Mouse (Mus musculus) heart, postnatal 36 days (tissue): Measurements from ENCODE around the gene Macc1. TPM values are rescaled to one million over a fixed set of nuclear protein-coding genes. Genes with fewer than 3 reads are reported as not detected.

Experiments
- DNase-seq, 2 experiments: peaks; one replicate each; pipeline ENCODE4 v3.0.0; 2021 to 2022
- intact Hi-C: fragments of 180-260 bp; cut with DNase I; formaldehyde crosslinking; loops from one replicate; pipeline ENCODE4 v1.15.1; 2025
- total RNA-seq, 2 experiments: library from RNA; stranded (reverse); gene quantifications; 2 replicates each; pipeline ENCODE4 v1.2.3; 2021

The Macc1 gene
- total RNA-seq, 2 experiments from 2014 or later, result not detected

DNA sequence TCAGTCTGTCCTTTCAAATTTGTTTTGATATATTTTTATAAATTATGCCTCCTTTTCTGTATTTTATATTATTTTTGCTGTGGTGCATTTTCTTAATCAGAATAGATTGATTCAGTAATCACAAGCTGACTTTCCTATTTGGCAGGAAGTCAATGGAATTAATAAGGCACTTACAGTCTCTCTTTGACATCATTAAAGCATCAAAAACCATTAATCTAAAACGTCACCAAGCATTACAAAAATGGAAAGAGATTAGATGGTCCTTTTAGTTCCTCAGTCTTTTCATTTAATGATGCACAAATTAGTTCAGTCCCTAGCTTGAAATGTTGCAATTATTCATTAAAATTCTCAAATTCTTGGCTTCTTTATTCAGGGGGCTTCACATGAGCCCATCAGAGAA is 153.6 kb downstream of the Macc1 start:
- intact Hi-C loops, result no loop called here

DNA sequence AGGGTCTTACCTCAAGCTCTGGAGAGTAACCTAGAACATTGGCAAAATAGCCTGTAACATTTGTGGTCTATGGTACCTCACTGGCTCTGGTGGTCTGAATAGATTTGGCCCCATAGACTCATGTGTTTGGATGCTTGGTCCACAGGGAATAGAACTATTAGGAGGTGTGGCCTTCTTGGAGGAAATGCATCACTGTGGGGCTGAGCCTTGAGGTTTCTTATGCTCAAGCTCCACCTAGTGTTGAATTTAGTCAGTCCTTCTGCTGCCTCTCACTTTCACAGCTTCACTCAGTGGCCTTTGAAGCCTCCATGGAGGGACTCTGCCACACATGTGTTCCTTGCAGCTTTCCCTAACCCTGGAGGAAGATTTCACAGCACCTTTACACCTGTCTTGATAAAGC is 156.2 kb downstream of the Macc1 start:
- intact Hi-C loops, result no loop called here
- DNase-seq, result no peak

More for the DNA sequence above, 153.6 kb downstream of the Macc1 start:
- DNase-seq, result no peak

DNA sequence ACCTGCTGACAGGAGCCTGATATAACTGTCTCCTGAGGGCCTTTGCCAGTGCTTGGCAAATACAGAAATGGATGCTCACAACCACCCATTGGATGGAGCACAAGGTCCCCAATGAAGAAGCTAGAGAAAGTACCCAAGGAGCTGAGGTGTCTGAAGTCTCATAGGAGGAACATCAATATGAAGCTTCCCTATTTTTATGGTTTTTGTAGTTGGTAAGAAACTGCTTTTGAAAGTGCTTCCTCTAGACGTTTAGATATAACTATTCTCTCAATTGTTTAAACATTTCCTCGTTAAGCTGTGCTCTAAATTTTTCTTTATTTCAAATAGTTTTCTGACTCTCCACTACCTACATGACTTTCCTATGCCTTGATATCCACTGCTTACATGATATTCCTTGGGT is 169.2 kb downstream of the Macc1 start:
- intact Hi-C loops, result no loop called here

DNA sequence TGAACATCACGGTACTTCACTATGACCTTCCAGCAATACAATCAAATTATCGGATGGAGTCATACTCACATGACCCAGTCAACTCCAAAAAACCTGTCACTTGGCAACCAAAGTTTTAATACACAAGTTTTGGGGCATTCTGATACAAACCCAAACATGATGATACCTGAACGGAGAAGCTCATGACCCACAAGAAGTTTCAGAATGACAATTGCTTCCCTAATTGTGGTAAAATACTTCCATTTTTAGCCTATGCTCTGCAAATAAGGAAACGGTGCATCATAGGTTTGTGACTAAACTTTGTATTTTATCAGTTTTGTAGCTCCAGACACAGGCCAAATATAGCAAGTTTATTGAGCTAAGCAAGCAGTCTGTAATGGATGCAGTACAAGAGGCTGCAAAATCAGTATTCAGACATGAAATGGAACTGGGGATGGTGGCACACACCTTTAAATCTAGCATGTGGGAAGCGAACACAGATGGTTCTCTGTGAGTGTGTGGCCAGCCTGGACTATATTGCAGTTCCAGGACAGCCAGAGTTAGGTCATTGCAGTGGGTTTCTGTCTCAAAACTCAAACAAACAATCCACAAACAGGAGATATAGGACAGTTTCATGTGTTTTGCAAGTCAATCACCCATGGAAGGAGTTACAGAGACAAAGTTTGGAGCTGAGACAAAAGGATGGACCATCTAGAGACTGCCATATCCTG is 170.0 kb downstream of the Macc1 start:
- intact Hi-C loops, result no loop called here
- no peak for DNase-seq

More for the DNA sequence above, 169.2 kb downstream of the Macc1 start:
- no peak for DNase-seq

DNA sequence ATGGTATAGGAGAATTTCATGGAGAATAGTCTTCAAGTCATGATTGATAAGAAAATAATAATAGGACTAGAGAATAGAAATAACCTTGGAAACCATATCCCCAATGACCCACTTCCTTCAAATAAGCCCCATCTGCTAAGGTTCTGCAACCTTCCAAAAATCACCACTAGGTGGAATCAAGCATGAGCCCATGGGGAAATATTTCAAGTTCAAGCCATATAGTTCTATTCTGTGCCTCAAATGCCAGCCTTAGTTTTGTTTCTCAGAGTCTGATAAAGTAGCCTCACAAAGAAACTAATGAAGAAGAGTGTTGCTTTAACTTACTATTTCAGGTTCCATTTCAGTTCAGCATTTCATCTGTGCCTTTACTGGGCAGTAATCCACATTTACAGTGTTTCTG is 197.1 kb downstream of the Macc1 start:
- DNase-seq, result no peak
- intact Hi-C loops, result no loop called here

Other genes starting within 250 kb of the Macc1 start
- gene Itgb8, start 75.5 kb upstream of the Macc1 start, total RNA-seq, result 1 to 10 TPM in 1 of 2 experiments, under 1 TPM in 1; 0.92 to 1.1 TPM